Mouse (Mus musculus): Measurements from ENCODE around the gene Ahnak. TPM values are rescaled to one million over a fixed set of nuclear protein-coding genes. Genes with fewer than 3 reads are reported as not detected.

Gene Ahnak
- polyA plus RNA-seq (2016; fragmentation: Nextera tagmentation; extraction: Ambion mirVana) = 20.5 and 24.1 TPM in 2 replicates

DNA sequence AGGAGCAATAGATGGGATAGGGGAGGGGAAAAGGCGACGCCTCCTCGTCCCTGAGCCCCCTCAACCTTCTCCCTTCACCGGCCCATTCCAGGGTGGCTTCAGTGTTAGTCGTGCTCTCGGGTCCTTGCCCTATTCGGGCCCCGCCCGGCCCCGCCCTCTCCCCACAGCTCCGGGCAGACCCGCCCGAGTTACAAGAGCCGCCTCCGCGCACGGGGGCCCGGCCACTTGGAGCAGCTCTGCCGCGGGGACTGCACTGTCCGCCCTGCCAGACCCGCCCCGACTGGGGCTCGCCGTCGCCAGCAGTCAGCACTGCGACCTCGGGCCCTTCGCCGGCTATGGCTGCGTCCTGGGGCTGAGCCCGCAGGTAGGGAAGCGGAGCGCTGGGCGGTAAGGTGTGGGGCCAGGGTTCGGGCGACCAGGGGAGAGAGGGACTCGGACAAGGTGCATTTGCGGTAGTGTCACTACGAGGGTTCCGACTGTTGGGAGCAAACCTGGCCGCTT lies at the start of gene Ahnak:
Ahnak (plus strand) TSS at position 219 of the 501 bp plus-strand sequence.
- peak within 1 kb of the TSS; percentile 79 for H3K4me2 ChIP-seq
- under 1% methylated on average over 41 of the region's 42 CpGs for WGBS
- no peaks in the 10 kb centered on the region for H3K9me3 ChIP-seq
- peak; percentile 48 for ATAC-seq (ENCODE audit: insufficient number of reproducible peaks, insufficient read depth, low FRiP score, low TSS enrichment, low read depth)
- H3K36me3 ChIP-seq = no peaks in the 10 kb centered on the region
- peak within 1 kb of the TSS; percentile 81 for H3K4me3 ChIP-seq (replicated peaks)
- H3K27me3 ChIP-seq = no peaks in the 10 kb centered on the region
- peak within 1 kb of the TSS; percentile 88 for H3K9ac ChIP-seq (replicated peaks)
- H3K4me1 ChIP-seq (replicated peaks) = peaks cover 58% of the 10 kb centered on the region
- H3K27ac ChIP-seq = peak within 1 kb of the TSS; percentile 96

DNA sequence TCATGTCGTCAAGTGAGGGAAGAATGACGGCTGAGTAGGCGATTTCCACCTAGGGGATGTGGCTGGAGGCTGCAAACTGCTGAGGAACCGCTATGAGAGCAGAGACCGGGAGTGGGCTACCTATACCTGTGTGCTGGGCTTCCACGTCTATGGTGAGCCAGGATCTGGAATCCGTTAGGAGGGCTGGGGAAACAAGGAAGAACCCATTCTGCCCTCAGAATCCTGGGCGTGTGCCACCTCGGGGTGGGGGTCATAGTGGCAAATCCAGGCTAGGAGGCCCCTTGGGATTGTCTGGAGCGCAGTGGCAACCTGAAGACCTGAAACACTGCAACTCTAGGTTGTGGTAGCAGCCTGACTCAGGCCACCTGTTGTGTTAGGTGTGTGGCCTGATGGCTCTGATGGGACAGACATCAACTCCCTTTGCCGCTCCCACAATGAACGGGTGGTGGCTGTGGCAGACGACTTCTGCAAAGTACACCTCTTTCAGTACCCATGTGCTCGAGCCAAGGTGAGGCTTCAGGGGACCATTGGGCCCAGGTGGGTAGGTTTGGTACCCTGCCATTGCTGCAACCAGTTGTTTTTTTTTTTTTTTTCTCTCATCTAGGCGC lies 48.5 kb upstream of the Ahnak start:
- 77% methylated on average over 15 of the region's 15 CpGs for WGBS
- H3K27me3 ChIP-seq = no peaks in the 10 kb centered on the region

DNA sequence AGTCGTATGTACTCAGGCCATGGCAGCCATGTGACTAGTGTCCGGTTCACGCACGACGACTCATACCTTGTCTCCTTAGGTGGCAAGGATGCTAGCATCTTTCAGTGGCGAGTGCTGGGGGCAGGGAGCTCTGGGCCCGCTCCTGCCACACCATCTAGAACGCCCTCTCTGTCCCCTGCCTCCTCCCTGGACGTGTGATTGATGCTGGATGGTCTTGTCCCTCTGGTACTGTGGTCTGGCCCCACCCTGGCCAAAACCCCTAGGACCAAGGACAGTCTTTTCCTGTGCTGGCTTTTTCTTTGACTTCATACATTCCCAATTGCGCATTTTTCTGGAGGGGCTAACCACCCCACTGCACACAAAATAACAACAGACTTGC lies 48.0 kb upstream of the Ahnak start:
- peaks cover 34% of the 10 kb centered on the region for H3K4me1 ChIP-seq (replicated peaks)
- peak overlapping the region; percentile 98 for H3K9ac ChIP-seq (replicated peaks)
- no peaks in the 10 kb centered on the region for H3K27me3 ChIP-seq
- peak overlapping the region; percentile 74 for H3K4me3 ChIP-seq (replicated peaks)
- H3K27ac ChIP-seq = peak overlapping the region; percentile 99
- H3K4me2 ChIP-seq = peak overlapping the region; percentile 66
- no peaks in the 10 kb centered on the region for H3K9me3 ChIP-seq
- peaks cover 71% of the 10 kb centered on the region for H3K36me3 ChIP-seq
- WGBS = 31% methylated on average over 10 of the region's 10 CpGs
- peak; percentile 23 for ATAC-seq (ENCODE audit: insufficient number of reproducible peaks, insufficient read depth, low FRiP score, low TSS enrichment, low read depth)

More for the DNA sequence above, 48.5 kb upstream of the Ahnak start:
- Histone ChIP-seq H3K4me2 (peak overlapping the region; percentile 66), H3K9ac (replicated peaks) (peak overlapping the region; percentile 98; the same call in 1 of the 2 replicates), H3K9me3 (no peaks in the 10 kb centered on the region), H3K36me3 (peaks cover 71% of the 10 kb centered on the region), H3K4me3 (replicated peaks) (peak overlapping the region; percentile 74), H3K27ac (peak overlapping the region; percentile 99), H3K4me1 (replicated peaks) (peaks cover 34% of the 10 kb centered on the region)
- ATAC-seq (ENCODE audit: insufficient number of reproducible peaks, insufficient read depth, low FRiP score, low TSS enrichment, low read depth) = no peak

DNA sequence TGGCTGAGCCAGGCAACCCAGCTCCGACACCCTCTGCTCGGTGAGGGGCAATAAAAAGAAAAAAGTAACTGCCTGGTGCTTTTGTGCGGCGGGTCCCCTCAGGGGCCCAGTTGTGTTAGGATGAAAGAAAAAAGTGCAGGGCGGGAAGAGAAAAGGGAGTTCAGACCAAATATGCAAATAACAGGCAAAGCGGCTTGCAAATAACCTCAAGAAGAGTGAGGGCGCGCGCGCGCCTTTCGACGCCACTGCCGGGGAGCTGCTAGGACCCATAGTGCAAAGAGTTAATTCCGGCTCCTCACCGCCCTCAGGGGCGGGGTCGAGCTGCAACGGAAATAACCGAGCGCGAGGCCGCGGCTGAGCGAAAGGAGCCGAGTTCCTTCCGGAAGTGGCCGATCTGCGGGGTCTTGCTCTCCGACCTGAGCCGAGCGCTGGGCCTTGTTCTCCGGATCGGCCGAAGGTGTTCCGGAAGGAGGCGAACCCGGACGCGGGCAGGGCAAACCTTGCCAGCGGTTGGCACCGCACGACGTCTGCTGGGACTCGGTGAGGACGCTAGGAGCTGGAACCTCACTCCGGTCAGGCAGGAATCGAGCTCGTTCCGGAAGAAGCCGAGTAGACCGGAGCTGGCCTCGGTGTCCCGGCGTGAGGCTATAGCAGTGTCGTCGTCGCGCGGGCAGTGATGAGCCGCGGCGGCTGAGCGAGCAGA lies 47.4 kb upstream of the Ahnak start, which contains the start of gene Mta2:
Mta2 (plus strand) TSS at position 361 of the 703 bp plus-strand sequence.
- H3K4me1 ChIP-seq (replicated peaks) = peaks cover 34% of the 10 kb centered on the region
- H3K27me3 ChIP-seq = no peaks in the 10 kb centered on the region
- peak within 1 kb of the TSS; percentile 98 for H3K9ac ChIP-seq (replicated peaks)
- WGBS = under 1% methylated on average over 64 of the region's 64 CpGs
- no peaks in the 10 kb centered on the region for H3K9me3 ChIP-seq
- H3K4me3 ChIP-seq (replicated peaks) = peak within 1 kb of the TSS; percentile 74
- peak within 1 kb of the TSS; percentile 99 for H3K27ac ChIP-seq
- peak; percentile 93 for ATAC-seq (ENCODE audit: insufficient number of reproducible peaks, insufficient read depth, low FRiP score, low TSS enrichment, low read depth)
- peak within 1 kb of the TSS; percentile 66 for H3K4me2 ChIP-seq
- H3K36me3 ChIP-seq = peaks cover 71% of the 10 kb centered on the region

DNA sequence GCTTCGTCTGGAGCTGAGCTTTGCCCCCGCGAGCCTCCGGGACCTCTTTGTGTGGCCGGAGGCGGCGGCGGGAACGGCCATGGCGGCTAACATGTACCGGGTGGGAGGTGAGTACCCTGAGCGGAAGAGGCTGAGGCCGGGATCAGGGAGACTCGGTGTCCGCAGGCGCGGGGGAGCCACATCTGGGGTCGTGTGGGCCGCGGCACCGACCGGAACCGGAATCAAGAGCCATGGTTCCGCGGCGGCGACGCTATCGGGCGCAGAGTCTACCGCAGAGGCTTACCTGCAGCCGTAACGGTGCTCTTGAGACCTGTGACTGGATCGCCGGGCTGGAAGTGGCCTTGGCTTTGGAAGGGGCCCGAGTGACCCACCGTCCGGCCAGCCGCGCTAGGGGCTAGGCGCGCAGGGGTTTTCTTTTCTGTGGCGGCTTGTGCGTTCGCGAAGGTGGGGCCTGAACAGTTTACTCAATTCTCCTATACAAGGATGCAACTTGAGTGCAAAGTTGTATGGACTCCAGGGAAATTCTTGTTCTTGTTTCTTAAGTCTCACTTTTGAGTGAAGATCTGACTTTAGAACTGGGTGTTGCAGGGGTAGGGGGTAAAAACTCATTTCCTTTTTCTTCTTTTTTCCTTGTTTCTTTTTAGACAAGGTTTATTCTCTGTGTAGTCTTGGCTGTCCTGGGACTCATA lies 46.7 kb upstream of the Ahnak start:
- Histone ChIP-seq H3K4me3 (replicated peaks) (peak overlapping the region; percentile 74), H3K27ac (peak overlapping the region; percentile 99), H3K27me3 (no peaks in the 10 kb centered on the region), H3K9me3 (no peaks in the 10 kb centered on the region), H3K9ac (replicated peaks) (peak overlapping the region; percentile 98), H3K4me2 (peak overlapping the region; percentile 66), H3K4me1 (replicated peaks) (peaks cover 34% of the 10 kb centered on the region), H3K36me3 (peaks cover 70% of the 10 kb centered on the region)
- ATAC-seq (ENCODE audit: insufficient number of reproducible peaks, insufficient read depth, low FRiP score, low TSS enrichment, low read depth) = peak; percentile 39
- under 1% methylated on average over 46 of the region's 46 CpGs for WGBS

DNA sequence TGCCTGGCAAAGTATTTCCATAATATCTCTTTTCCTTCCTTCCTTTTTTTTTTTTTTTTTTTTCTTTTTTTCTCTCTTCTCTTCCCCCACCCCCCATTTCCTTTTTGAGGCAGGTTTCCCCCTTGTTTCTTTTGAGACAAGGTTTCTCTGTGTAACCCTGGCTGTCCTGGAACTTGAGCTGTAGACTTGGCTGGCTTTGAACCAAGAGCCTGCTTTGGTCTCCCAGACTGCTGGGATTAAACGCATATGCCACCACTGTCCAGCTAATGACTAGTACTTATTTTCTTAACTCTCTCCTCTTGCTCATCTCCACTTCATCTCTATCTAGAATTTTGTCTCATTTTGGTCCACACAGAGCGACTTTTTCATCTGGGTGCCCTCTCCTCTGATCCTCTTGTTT lies 46.0 kb upstream of the Ahnak start:
- Histone ChIP-seq H3K4me1 (replicated peaks) (peaks cover 34% of the 10 kb centered on the region), H3K27ac (peak overlapping the region; percentile 99; the same call in 1 of the 2 replicates), H3K36me3 (peaks cover 71% of the 10 kb centered on the region), H3K4me3 (replicated peaks) (peak overlapping the region; percentile 74), H3K27me3 (no peaks in the 10 kb centered on the region), H3K9me3 (no peaks in the 10 kb centered on the region), H3K9ac (replicated peaks) (peak overlapping the region; percentile 98), H3K4me2 (peak overlapping the region; percentile 66)
- no peak for ATAC-seq (ENCODE audit: insufficient number of reproducible peaks, insufficient read depth, low FRiP score, low TSS enrichment, low read depth)
- 75% methylated on average over 2 of the region's 2 CpGs for WGBS

DNA sequence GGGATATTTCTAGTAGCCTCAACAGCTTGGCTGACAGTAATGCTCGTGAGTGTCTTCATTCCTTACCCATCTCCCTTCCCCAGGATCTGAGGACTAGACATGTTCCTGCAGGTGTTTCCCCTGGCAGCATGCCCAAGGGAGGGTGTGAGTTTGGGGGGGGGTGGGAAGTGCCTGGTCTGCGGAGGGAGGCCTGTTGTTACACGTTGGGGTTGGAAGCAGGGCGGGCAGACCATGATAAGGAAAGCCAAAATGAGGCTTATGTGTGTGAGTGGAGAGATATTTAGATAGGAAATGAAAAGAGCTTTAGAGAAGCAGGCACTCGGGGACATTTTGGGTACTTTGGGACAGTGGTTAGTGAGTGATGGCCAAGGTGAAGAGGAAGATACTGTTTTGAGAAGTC lies 45.0 kb upstream of the Ahnak start:
- 69% methylated on average over 5 of the region's 5 CpGs for WGBS

DNA sequence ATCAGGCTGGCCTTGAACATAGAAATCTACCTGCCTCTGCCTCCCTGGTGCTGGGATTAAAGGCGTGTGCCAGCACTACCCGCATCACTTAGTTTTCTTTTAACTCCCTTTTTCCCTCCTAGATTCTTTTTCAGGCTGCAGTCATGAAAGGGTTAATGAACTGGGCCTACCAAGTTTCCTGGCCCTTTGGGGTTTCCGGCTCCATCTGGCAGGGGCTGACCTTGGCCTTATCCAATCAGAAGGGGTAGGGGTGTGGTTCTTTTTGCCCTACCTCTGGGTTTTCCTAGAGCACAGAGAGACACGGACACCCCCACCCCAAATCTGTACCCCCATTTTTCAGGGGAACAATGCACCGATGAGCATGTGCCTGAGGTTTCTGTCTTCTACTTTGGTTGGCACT lies 44.3 kb upstream of the Ahnak start:
- Histone ChIP-seq H3K9ac (replicated peaks) (no peak overlapping the region; the same call in 1 of the 2 replicates), H3K4me2 (peak overlapping the region; percentile 66), H3K27ac (no peak overlapping the region), H3K4me3 (replicated peaks) (peak overlapping the region; percentile 21), H3K36me3 (peaks cover 72% of the 10 kb centered on the region), H3K4me1 (replicated peaks) (peaks cover 34% of the 10 kb centered on the region), H3K9me3 (no peaks in the 10 kb centered on the region), H3K27me3 (no peaks in the 10 kb centered on the region)
- 35% methylated on average over 5 of the region's 5 CpGs for WGBS
- ATAC-seq (ENCODE audit: insufficient number of reproducible peaks, insufficient read depth, low FRiP score, low TSS enrichment, low read depth) = no peak

More for the DNA sequence above, 45.0 kb upstream of the Ahnak start:
- peak overlapping the region; percentile 47 for H3K9ac ChIP-seq (replicated peaks)
- peak overlapping the region; percentile 74 for H3K4me3 ChIP-seq (replicated peaks)
- peaks cover 71% of the 10 kb centered on the region for H3K36me3 ChIP-seq
- peaks cover 34% of the 10 kb centered on the region for H3K4me1 ChIP-seq (replicated peaks)
- no peak for ATAC-seq (ENCODE audit: insufficient number of reproducible peaks, insufficient read depth, low FRiP score, low TSS enrichment, low read depth)
- H3K4me2 ChIP-seq = peak overlapping the region; percentile 66
- no peaks in the 10 kb centered on the region for H3K27me3 ChIP-seq
- H3K27ac ChIP-seq = no peak overlapping the region
- H3K9me3 ChIP-seq = no peaks in the 10 kb centered on the region

DNA sequence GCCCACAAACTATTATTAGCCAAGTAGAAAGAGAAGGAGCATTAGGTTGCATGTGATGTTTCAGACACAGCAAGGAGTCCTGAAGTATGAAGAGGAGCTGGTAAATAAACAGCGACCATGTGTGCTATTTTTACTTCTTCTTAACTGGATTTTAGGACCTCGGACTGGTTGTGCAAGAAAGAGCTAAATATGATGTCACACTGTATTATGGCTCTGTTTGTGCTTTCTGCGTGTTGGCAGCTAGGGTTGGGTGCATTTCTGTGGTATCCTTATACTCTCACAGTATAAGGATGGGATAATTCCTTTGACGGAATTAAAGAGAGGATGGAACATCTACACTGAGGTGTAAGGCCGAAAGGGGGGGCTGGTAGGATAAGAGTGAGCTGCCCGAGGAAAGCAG lies 43.8 kb upstream of the Ahnak start:
- Histone ChIP-seq H3K4me3 (replicated peaks) (peak overlapping the region; percentile 21), H3K9ac (replicated peaks) (no peak overlapping the region; the same call in 1 of the 2 replicates), H3K4me2 (peak overlapping the region; percentile 66), H3K27me3 (no peaks in the 10 kb centered on the region), H3K9me3 (no peaks in the 10 kb centered on the region), H3K4me1 (replicated peaks) (peaks cover 34% of the 10 kb centered on the region), H3K27ac (no peak overlapping the region), H3K36me3 (peaks cover 73% of the 10 kb centered on the region)
- ATAC-seq (ENCODE audit: insufficient number of reproducible peaks, insufficient read depth, low FRiP score, low TSS enrichment, low read depth) = no peak
- 89% methylated on average over 6 of the region's 6 CpGs for whole genome bisulfite sequencing

DNA sequence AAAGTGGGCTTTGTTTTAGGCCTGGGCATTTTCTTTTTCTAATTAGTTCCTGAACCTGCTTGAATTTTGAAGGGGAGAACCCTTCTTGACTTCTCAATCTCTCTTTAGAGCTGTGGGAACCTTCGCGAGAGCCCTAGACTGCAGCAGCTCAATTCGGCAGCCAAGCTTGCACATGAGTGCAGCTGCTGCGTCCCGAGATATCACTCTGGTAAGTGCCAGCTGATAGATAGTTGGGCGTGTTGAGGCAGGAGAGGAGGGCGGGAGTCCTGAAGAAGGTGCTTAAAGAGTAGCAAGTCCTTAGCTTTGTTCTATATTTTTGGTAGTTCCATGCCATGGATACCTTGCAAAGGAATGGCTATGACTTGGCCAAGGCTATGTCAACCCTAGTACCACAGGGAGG lies 42.2 kb upstream of the Ahnak start:
- peaks cover 24% of the 10 kb centered on the region for H3K4me1 ChIP-seq (replicated peaks)
- H3K27me3 ChIP-seq = no peaks in the 10 kb centered on the region
- no peak overlapping the region for H3K4me3 ChIP-seq (replicated peaks)
- H3K36me3 ChIP-seq = peaks cover 84% of the 10 kb centered on the region
- H3K27ac ChIP-seq = no peak overlapping the region
- H3K9me3 ChIP-seq = no peaks in the 10 kb centered on the region
- no peak overlapping the region for H3K4me2 ChIP-seq
- H3K9ac ChIP-seq (replicated peaks) = no peak overlapping the region
- ATAC-seq (ENCODE audit: insufficient number of reproducible peaks, insufficient read depth, low FRiP score, low TSS enrichment, low read depth) = no peak
- WGBS = 88% methylated on average over 7 of the region's 7 CpGs

DNA sequence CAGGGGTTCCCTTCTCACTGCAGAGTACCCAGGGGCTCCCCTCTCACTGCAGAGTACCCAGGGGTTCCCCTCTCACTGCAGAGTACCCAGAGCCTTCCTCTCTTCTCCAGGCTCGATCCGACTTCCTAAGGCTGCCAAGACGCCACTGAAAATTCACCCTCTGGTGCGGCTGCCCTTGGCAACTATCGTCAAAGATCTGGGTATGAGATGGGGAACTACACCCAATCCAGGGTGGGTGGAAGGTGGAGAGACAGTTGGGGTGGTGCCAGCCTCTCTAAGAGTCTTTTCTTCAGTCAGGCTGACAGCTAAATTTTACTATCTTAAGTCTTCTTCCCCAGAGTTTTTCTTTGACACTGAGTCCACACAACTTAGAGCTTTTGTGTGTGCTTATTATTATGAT lies 38.9 kb upstream of the Ahnak start:
- H3K36me3 ChIP-seq = peaks cover 74% of the 10 kb centered on the region
- no peak overlapping the region for H3K9ac ChIP-seq (replicated peaks)
- H3K4me2 ChIP-seq = no peak overlapping the region
- H3K4me1 ChIP-seq (replicated peaks) = peaks cover 22% of the 10 kb centered on the region; the same call in 1 of the 2 replicates
- no peaks in the 10 kb centered on the region for H3K9me3 ChIP-seq
- no peak overlapping the region for H3K27ac ChIP-seq
- no peaks in the 10 kb centered on the region for H3K27me3 ChIP-seq
- WGBS = 89% methylated on average over 5 of the region's 5 CpGs
- no peak overlapping the region for H3K4me3 ChIP-seq (replicated peaks)
- ATAC-seq (ENCODE audit: insufficient number of reproducible peaks, insufficient read depth, low FRiP score, low TSS enrichment, low read depth) = no peak

Measured in limb, embryonic 12.5 days (tissue).